In the genomic region with DNA sequence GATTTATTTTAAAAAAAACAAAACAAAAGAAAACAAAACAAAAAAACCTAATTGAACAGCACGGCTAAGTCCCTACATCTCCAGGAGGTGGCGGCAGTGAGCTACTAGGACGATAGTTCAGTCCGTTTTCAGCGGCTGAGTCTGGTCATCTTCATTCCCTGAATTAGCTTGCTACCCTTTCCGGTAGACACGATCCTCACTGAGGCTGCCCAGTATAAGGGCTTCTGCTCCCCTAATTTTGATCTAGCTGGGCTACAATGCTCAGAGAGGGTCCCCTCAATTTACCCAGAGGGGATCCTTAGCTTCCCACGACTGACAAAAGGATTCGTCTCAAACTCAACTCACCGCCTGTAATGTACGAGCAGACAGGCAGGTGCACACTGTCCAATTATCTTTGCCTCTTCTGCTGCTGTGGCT, we compare ENCODE assay signal across 8 mouse cellular contexts. TPM values are rescaled to one million over a fixed set of nuclear protein-coding genes. Genes with fewer than 3 reads are reported as not detected.
DNase-seq lines count a peak whose midpoint lies in the region; ATAC-seq and TF ChIP-seq lines count a peak whose summit lies in the region.

No protein-coding gene starts in this region.

- H3K27me3 ChIP-seq in heart, embryonic 12.5 days (replicated peaks), result no peaks in the 10 kb centered on the region
- H3K27me3 ChIP-seq in kidney, embryonic 15.5 days, result no peaks in the 10 kb centered on the region
- no peaks in the 10 kb centered on the region for H3K27me3 ChIP-seq in liver, embryonic 11.5 days (replicated peaks; ENCODE audit: control insufficient read depth, insufficient read depth, low read length)
- H3K27me3 ChIP-seq in splenic B cell, adult 2 months (ENCODE audit: control insufficient read depth, insufficient read depth, low read length, poor library complexity, severe bottlenecking), result no peaks in the 10 kb centered on the region

- H3K36me3 ChIP-seq in heart, embryonic 12.5 days, result no peaks in the 10 kb centered on the region
- no peaks in the 10 kb centered on the region for H3K36me3 ChIP-seq in kidney, embryonic 15.5 days
- H3K36me3 ChIP-seq in liver, embryonic 11.5 days (ENCODE audit: control insufficient read depth, insufficient read depth, low read length), result no peaks in the 10 kb centered on the region
- H3K36me3 ChIP-seq in splenic B cell, adult 2 months (ENCODE audit: control insufficient read depth, insufficient read depth, low read length, poor library complexity, severe bottlenecking), result no peaks in the 10 kb centered on the region; the same call in 1 of the 2 replicates

- H3K9me3 ChIP-seq in heart, embryonic 12.5 days (replicated peaks), result no peaks in the 10 kb centered on the region
- no peaks in the 10 kb centered on the region for H3K9me3 ChIP-seq in kidney, embryonic 15.5 days (replicated peaks)
- H3K9me3 ChIP-seq in liver, embryonic 11.5 days (ENCODE audit: control insufficient read depth, low read length), result no peaks in the 10 kb centered on the region

- DNase-seq in CD4-positive helper T cell, adult 2 months (ENCODE audit: low read depth, low spot score), result peak; percentile 68
- DNase-seq in liver, embryonic 11.5 days (ENCODE audit: low spot score), result peak; percentile 60
- peak; percentile 85 for DNase-seq in naive thymus-derived CD4-positive, alpha-beta T cell, adult 2 months (ENCODE audit: low read depth)
- DNase-seq in splenic B cell, adult 2 months (ENCODE audit: low read depth, low spot score), result peak; percentile 85

- peak overlapping the region; percentile 62 for H3K4me2 ChIP-seq in heart, embryonic 12.5 days
- peak overlapping the region; percentile 53 for H3K4me2 ChIP-seq in kidney, embryonic 15.5 days
- peak overlapping the region; percentile 62 for H3K4me2 ChIP-seq in liver, embryonic 11.5 days

- H3K4me1 ChIP-seq in bone marrow macrophage, adult 2 months (ENCODE audit: control insufficient read depth, insufficient read depth, low read length), result no peaks in the 10 kb centered on the region
- H3K4me1 ChIP-seq in embryonic fibroblast, embryonic 13.5 days (ENCODE audit: control insufficient read depth, insufficient read depth, low read length), result peaks cover 6% of the 10 kb centered on the region
- H3K4me1 ChIP-seq in heart, embryonic 12.5 days (replicated peaks), result peaks cover 24% of the 10 kb centered on the region
- H3K4me1 ChIP-seq in kidney, embryonic 15.5 days, result peaks cover 20% of the 10 kb centered on the region
- peaks cover 3% of the 10 kb centered on the region for H3K4me1 ChIP-seq in liver, embryonic 11.5 days (replicated peaks; ENCODE audit: control insufficient read depth, insufficient read depth, low read length)

- peak overlapping the region; percentile 40; the same call in 1 of the 2 replicates for H3K9ac ChIP-seq in heart, embryonic 12.5 days
- H3K9ac ChIP-seq in kidney, embryonic 15.5 days, result no peak overlapping the region
- no peak overlapping the region for H3K9ac ChIP-seq in liver, embryonic 11.5 days (ENCODE audit: low read depth, low read length)

- H3K4me3 ChIP-seq in bone marrow macrophage, adult 2 months (ENCODE audit: insufficient read depth, low read length), result peak overlapping the region; percentile 8; the same call in 1 of the 2 replicates
- no peak overlapping the region for H3K4me3 ChIP-seq in embryonic fibroblast, embryonic 13.5 days (ENCODE audit: insufficient read depth, low read length)
- H3K4me3 ChIP-seq in heart, embryonic 12.5 days, result peak overlapping the region; percentile 27
- H3K4me3 ChIP-seq in kidney, embryonic 15.5 days (replicated peaks), result peak overlapping the region; percentile 26
- H3K4me3 ChIP-seq in liver, embryonic 11.5 days (ENCODE audit: low read depth, low read length), result peak overlapping the region; percentile 18; the same call in 1 of the 2 replicates

- no peak overlapping the region for H3K27ac ChIP-seq in bone marrow macrophage, adult 2 months (ENCODE audit: insufficient read depth, low read depth, low read length)
- H3K27ac ChIP-seq in embryonic fibroblast, embryonic 13.5 days (ENCODE audit: insufficient read depth, low read length), result no peak overlapping the region
- H3K27ac ChIP-seq in heart, embryonic 12.5 days (ENCODE audit: poor library complexity, severe bottlenecking), result no peak overlapping the region
- H3K27ac ChIP-seq in kidney, embryonic 15.5 days, result no peak overlapping the region
- no peak overlapping the region for H3K27ac ChIP-seq in liver, embryonic 11.5 days (ENCODE audit: low read depth, low read length)

- WGBS in heart, embryonic 12.5 days, result 15% methylated on average over 11 of the region's 11 CpGs
- 17% methylated on average over 11 of the region's 11 CpGs for WGBS in kidney, embryonic 15.5 days
- whole genome bisulfite sequencing in liver, embryonic 11.5 days, result 21% methylated on average over 11 of the region's 11 CpGs

- no peak for TF ChIP-seq POLR2A in bone marrow macrophage, adult 2 months (IDR thresholded peaks at IDR 0.05; ENCODE audit: borderline replicate concordance, low read depth, low read length)
- TF ChIP-seq POLR2A in embryonic fibroblast, embryonic 13.5 days (IDR thresholded peaks at IDR 0.05; ENCODE audit: low read depth, low read length), result no peak

- ATAC-seq in heart, embryonic 12.5 days (ENCODE audit: insufficient number of reproducible peaks, low FRiP score), result no peak
- 0 out of 2 replicates have a peak, but pooled peaks have one; percentile 46 for ATAC-seq in kidney, embryonic 15.5 days (replicated peaks; ENCODE audit: low FRiP score)
- 0 out of 2 replicates have a peak, but pooled peaks have one; percentile 44 for ATAC-seq in liver, embryonic 11.5 days (replicated peaks; ENCODE audit: low FRiP score)

- peak; percentile 59 for TF ChIP-seq CTCF in bone marrow macrophage, adult 2 months (IDR thresholded peaks at IDR 0.05; ENCODE audit: low read depth, low read length)
- peak; percentile 82 for TF ChIP-seq CTCF in embryonic fibroblast, embryonic 13.5 days (IDR thresholded peaks at IDR 0.05; ENCODE audit: borderline replicate concordance, insufficient read depth, low read length)

RNA-seq across cellular contexts. Expression of a gene that starts 21.8 kb away (rescaled TPM):
- polyA plus RNA-seq in bone marrow macrophage, adult 2 months (2012; ENCODE audit: insufficient read depth, insufficient read length, missing spikeins), result 136 and 169 TPM in 2 replicates
- polyA plus RNA-seq in embryonic fibroblast, embryonic 13.5 days (2011; ENCODE audit: insufficient read length, low read depth, missing spikeins), result 165 and 180 TPM in 2 replicates
- 94.4 and 98.8 TPM in 2 replicates for polyA plus RNA-seq in heart, embryonic 12.5 days (2016; fragmentation: Nextera tagmentation; extraction: Ambion mirVana)
- polyA plus RNA-seq in kidney, embryonic 15.5 days (2015; fragmentation: Nextera tagmentation; extraction: Ambion mirVana), result 128 and 134 TPM in 2 replicates
- 129 and 133 TPM in 2 replicates for polyA plus RNA-seq in liver, embryonic 11.5 days (2014; fragmentation: Nextera tagmentation; extraction: Ambion mirVana)

RNA-seq across cellular contexts. Expression of a gene that starts 57.1 kb away (rescaled TPM):
- 9.0 and 9.4 TPM in 2 replicates for polyA plus RNA-seq in bone marrow macrophage, adult 2 months (2012; ENCODE audit: insufficient read depth, insufficient read length, missing spikeins)
- polyA plus RNA-seq in embryonic fibroblast, embryonic 13.5 days (2011; ENCODE audit: insufficient read length, low read depth, missing spikeins), result 6.2 and 6.9 TPM in 2 replicates
- 2.4 and 3.2 TPM in 2 replicates for polyA plus RNA-seq in heart, embryonic 12.5 days (2016; fragmentation: Nextera tagmentation; extraction: Ambion mirVana)
- polyA plus RNA-seq in kidney, embryonic 15.5 days (2015; fragmentation: Nextera tagmentation; extraction: Ambion mirVana), result 2.4 and 2.7 TPM in 2 replicates
- polyA plus RNA-seq in liver, embryonic 11.5 days (2014; fragmentation: Nextera tagmentation; extraction: Ambion mirVana), result 3.0 and 4.1 TPM in 2 replicates
